Mouse (Mus musculus) forelimb bud, embryonic 11.5 days (tissue): ENCODE data around the gene Qdpr.

Source experiments
- DNase-seq: peaks from one replicate; pipeline ENCODE4 v3.0.0-alpha.2; 2012; ENCODE audit warnings: low read depth, low spot score

The Qdpr gene

GRCm38 (mm10) chr5:45384034-45384812 is 65.8 kb downstream of the Qdpr start:
- no peak for DNase-seq
